Mouse (Mus musculus): ENCODE measurements around the gene Gm266. TPM values are rescaled to one million over a fixed set of nuclear protein-coding genes. Genes with fewer than 3 reads are reported as not detected.

The Gm266 gene
- polyA plus RNA-seq, 1 experiment, result 7.4 TPM

DNA sequence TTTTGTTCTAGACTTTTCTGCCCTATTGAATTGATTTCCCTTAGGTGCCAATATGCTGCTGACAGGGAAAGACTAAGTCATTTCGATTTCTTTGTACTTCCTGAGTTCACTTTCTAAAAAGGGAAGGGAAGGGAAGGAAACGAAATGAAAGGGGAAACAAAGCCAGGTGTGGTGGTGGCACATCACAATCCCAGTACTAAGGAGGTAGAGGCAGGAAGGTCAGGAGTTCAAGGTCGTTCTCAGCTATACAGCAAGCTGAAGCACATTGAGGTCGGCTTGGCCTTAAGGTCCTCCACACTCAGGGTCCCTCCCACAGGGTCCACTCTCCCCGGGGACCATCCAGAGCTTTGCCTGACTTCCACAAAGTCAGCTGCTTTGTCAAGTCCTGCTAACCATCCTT is 17.9 kb upstream of the Gm266 start:
- no peak for DNase-seq (ENCODE audit: extremely low spot score in 1 of 2, low spot score in 1 of 2)

DNA sequence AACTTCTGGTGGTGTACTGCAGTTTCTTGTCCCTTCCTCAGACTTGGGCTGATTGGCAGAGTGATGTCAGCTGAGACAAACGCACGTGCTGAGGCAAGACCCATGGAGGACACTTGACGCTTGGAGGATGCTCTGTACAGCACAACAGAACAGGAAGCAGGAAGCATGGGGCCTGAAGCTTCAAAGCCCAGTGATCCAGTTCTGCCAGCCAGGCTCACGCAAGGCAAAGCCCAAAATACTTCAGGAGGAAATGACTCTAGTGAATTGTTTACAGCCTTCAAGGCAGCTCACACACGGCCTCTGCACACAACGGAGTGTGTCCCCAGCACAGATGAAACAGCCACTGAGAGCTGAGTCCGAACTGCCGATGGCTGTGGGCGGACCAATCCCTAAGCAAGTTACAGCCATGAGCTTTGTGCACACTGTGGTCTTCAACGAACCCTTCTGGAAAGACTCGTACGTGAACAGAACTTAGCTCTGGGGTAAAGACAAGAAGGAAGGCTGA is 17.5 kb upstream of the Gm266 start:
- DNase-seq (ENCODE audit: extremely low spot score in 1 of 2, low spot score in 1 of 2), result no peak

GRCm38 (mm10) chr12:111500725-111501124 is 15.1 kb upstream of the Gm266 start:
- DNase-seq (ENCODE audit: extremely low spot score in 1 of 2, low spot score in 1 of 2), result peak in 1 of 2 experiments; percentile 14

DNA sequence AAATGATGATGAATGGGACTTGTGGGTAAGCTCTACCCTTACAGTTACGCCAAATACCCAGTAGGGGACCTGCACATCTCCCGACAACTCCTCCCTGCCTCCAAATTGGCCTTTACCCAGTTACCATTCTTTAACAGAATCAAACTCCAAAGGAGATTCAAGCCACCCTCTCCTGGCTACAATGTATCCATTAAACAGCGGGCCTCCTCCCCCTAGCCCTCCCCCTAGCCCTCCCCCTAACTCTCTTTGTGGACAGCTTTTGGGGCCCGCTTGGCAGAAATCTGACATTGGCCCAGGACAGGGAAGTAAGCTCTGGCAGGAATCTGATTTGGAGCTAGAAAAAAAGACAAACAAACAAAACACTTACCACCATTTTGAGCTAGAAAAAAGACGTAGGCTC is 14.0 kb upstream of the Gm266 start:
- peak in 1 of 2 experiments; percentile 15 for DNase-seq (ENCODE audit: extremely low spot score in 1 of 2, low spot score in 1 of 2)

DNA sequence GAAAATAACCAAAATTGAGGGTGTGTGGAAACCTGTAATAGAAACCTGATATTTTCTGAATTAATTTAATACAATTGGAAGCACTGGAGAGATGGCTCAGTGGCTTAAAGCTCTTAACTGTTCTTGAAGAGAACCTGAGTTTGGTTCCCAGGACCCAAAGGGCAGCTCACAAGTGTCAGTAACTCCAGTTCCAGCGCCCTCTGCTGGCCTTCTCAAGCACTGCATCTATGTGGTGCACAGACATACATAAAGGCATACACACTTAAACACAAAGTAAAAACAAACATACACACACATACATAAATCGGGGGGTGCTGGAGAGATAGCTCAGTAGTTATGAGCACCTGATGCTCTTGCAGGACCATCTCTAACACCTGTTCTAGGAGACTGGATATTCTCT is 11.5 kb upstream of the Gm266 start:
- DNase-seq (ENCODE audit: extremely low spot score in 1 of 2, low spot score in 1 of 2), result no peak

- no peak for DNase-seq (ENCODE audit: extremely low spot score in 1 of 2, low spot score in 1 of 2)
These were observed 9.3 kb upstream of the Gm266 start for GRCm38 (mm10) chr12:111494931-111495330.

GRCm38 (mm10) chr12:111489261-111489865 is 3.7 kb upstream of the Gm266 start:
- DNase-seq (ENCODE audit: extremely low spot score in 1 of 2, low spot score in 1 of 2), result no peak

GRCm38 (mm10) chr12:111486455-111486854 is 832 bp upstream of the Gm266 start:
- DNase-seq (ENCODE audit: extremely low spot score in 1 of 2, low spot score in 1 of 2), result no peak

DNA sequence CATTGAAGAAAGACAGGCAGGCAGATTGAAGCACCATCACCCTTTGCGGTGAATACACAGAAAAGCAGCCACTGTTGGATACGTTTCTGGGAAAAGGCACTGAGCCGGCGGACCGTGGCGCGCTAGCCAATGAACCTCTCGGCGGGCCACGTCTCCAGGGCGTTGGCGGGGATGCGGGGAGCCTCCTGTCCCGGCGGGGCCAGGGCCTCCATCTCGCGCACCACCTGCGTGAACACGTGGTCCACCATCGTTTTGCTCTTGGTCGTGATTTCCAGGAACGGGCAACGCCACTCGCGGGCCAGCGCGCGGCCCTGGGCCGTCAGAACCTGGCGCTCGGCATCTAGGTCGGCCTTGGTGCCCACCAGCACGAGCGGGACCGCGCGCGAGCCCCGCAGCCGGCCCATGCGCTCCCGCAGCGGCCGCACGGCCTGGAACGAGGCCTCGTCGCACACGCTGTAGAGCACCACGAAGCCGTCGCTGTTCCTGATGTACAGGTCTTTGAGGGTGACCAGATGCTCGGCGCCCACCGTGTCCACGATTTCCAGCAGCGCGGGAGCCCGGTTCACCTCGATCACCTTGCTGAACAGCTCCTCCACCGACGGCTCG is 474 bp downstream of the Gm266 start:
- no peak for DNase-seq (ENCODE audit: extremely low spot score in 1 of 2, low spot score in 1 of 2)

DNA sequence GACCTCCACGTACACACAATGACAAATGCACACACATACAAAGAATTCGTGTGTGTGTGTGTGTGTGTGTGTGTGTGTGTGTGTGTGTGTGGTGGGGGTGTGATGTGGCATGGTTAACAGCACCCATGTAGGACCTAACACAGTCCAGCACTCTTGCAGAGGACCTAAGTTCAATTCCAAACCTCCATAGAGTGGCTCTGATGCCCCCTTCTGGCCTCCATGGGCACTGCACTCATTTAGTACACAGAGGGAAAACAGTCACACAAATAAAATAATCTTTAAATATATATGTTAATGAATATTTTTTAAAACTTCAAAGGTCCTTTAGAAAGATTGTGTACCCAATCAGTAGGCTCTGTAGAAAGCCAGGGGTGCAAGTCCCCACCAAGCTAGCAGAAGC is 5.7 kb downstream of the Gm266 start:
- DNase-seq (ENCODE audit: extremely low spot score in 1 of 2, low spot score in 1 of 2), result peak in 1 of 2 experiments; percentile 22

GRCm38 (mm10) chr12:111478924-111479323 is 6.7 kb downstream of the Gm266 start:
- DNase-seq (ENCODE audit: extremely low spot score in 1 of 2, low spot score in 1 of 2), result no peak

GRCm38 (mm10) chr12:111474893-111475643 is 10.6 kb downstream of the Gm266 start:
- DNase-seq (ENCODE audit: extremely low spot score in 1 of 2, low spot score in 1 of 2), result peak in 1 of 2 experiments; percentile 48

GRCm38 (mm10) chr12:111474384-111474783 is 11.2 kb downstream of the Gm266 start:
- DNase-seq (ENCODE audit: extremely low spot score in 1 of 2, low spot score in 1 of 2), result no peak

GRCm38 (mm10) chr12:111472886-111473285 is 12.7 kb downstream of the Gm266 start:
- DNase-seq (ENCODE audit: extremely low spot score in 1 of 2, low spot score in 1 of 2), result no peak

GRCm38 (mm10) chr12:111471721-111472120 is 13.9 kb downstream of the Gm266 start:
- no peak for DNase-seq (ENCODE audit: extremely low spot score in 1 of 2, low spot score in 1 of 2)

DNA sequence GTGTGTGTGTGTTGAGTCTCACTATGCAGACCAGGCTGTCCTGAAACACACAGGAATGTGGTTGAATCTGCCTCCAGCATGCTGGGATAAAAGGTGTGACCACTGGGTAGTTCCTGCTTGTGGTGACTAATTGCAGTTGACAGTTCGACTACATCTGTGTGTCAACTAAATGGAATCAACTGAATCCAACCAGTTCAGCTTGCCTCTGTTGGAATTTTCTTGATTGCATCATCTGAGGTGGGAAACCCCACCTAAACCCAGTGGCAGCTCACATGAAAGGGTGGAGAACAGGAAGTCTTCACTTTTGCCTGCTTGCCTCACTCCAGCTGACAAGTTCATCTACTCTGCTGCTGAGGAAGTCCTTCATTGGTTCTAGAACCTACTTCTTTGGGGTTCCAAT is 14.5 kb downstream of the Gm266 start:
- no peak for DNase-seq (ENCODE audit: extremely low spot score in 1 of 2, low spot score in 1 of 2)

DNA sequence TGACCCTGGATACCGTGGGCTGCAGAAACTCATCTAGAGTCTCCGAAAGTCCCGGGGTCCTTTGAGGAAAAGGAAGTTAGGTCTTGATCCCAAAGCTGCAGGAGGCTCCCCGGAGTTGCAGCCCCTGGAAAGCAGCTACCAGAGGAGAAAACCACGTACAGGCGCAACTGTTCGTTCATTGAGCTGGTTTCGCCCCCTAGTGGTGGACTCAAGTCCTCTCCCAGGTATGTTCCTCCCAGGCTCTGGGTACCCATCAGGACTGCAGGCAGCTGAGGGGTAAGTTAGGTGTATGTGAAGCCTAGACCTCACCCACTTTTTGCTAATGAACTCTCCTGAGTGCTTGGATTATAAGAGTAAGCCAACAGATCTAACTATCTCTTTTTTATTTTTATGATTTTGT is 16.1 kb downstream of the Gm266 start:
- DNase-seq (ENCODE audit: extremely low spot score in 1 of 2, low spot score in 1 of 2), result peak; percentile 17 to 83

GRCm38 (mm10) chr12:111468206-111468605 is 17.4 kb downstream of the Gm266 start:
- DNase-seq (ENCODE audit: extremely low spot score in 1 of 2, low spot score in 1 of 2), result no peak

DNA sequence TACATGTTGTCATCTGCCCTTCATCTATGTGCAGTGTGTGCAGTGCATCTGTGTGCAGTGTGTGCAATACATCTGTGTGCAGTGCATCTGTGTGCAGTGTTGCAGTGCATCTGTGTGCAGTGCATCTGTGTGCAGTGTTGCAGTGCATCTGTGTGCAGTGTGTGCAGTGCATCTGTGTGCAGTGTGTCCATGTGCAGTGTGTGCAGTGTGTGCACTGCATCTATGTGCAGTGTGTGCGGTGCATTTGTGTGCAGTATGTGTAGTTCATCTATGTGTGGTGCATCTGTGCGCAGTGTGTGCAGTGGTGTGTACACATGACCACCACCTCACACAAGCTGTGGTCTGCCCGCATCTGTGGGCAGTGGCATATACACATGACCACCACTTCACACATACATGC is 19.3 kb downstream of the Gm266 start:
- no peak for DNase-seq (ENCODE audit: extremely low spot score in 1 of 2, low spot score in 1 of 2)

GRCm38 (mm10) chr12:111463570-111463969 is 22.1 kb downstream of the Gm266 start:
- DNase-seq (ENCODE audit: extremely low spot score in 1 of 2, low spot score in 1 of 2), result no peak

DNA sequence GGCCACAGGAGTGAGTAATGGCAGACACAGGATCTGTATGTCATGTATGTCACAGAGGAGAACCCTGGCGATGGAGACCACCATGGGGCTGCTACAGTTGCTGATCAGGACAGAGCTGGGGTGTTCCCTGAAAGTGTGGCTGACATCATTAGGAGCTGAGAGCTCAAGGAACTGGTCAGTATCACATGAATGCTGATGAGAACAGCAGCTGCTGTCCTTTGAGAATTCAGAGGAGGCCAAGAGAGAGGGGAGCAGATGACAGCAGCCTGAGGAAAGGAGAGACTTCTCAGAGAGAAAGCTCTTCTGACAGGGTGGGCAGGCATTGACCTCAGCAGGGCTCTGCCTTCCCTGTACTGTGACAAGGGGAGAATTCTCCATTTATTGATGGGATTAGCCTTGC is 27.9 kb downstream of the Gm266 start:
- no peak for DNase-seq (ENCODE audit: extremely low spot score in 1 of 2, low spot score in 1 of 2)

- no peak for DNase-seq (ENCODE audit: extremely low spot score in 1 of 2, low spot score in 1 of 2)
These were observed 29.8 kb downstream of the Gm266 start for GRCm38 (mm10) chr12:111455860-111456259.

Measured in frontal cortex, adult 2 months (tissue).